Mouse (Mus musculus): ENCODE data around the gene Plekhg3.

Gene Plekhg3

GRCm38 (mm10) chr12:76618175-76618574, 87.5 kb downstream of the Plekhg3 start:
- in situ Hi-C loops (cut with MboI, MseI): no loop called here

- in situ Hi-C loops (cut with MboI, MseI): no loop called here
These were observed 89.2 kb downstream of the Plekhg3 start for GRCm38 (mm10) chr12:76619847-76620246.

GRCm38 (mm10) chr12:76623374-76623773, 92.7 kb downstream of the Plekhg3 start:
- in situ Hi-C loops (cut with MboI, MseI): no loop called here

Measured in T-helper 1 cell (primary cell).